Mouse (Mus musculus): ENCODE measurements around the gene Gm16867. TPM values are rescaled to one million over a fixed set of nuclear protein-coding genes. Genes with fewer than 3 reads are reported as not detected.
"Not testable (repeated sequence)": the region's sequence is repeated elsewhere in the genome, so short reads cannot be mapped to it uniquely, and the experiment has no call there.

The Gm16867 gene
- not detected in 2 replicates for polyA plus RNA-seq (2016; fragmentation: Nextera tagmentation; extraction: Ambion mirVana)

GRCm38 (mm10) chr14:69503174-69503573, at the start of gene Gm16867:
Gene Gm16867, minus strand, starts transcription at chr14:69503362.
- not testable (repeated sequence) for H3K4me1 ChIP-seq (replicated peaks); H3K4me3 ChIP-seq; H3K27me3 ChIP-seq (ENCODE audit: insufficient read depth, poor library complexity, severe bottlenecking); H3K27ac ChIP-seq; H3K36me3 ChIP-seq; H3K9me3 ChIP-seq; DNase-seq (ENCODE audit: low spot score)
- no CpG with 5 or more reads among the region's 29 CpGs for WGBS

GRCm38 (mm10) chr14:69547310-69547709, 44.1 kb upstream of the Gm16867 start:
- H3K9me3 ChIP-seq = not testable (repeated sequence)

GRCm38 (mm10) chr14:69545052-69545451, 41.9 kb upstream of the Gm16867 start:
- not testable (repeated sequence) for DNase-seq (ENCODE audit: low spot score); H3K36me3 ChIP-seq; H3K9me3 ChIP-seq; H3K4me3 ChIP-seq; H3K27ac ChIP-seq; H3K4me1 ChIP-seq (replicated peaks); H3K27me3 ChIP-seq (ENCODE audit: insufficient read depth, poor library complexity, severe bottlenecking)
- no CpG with 5 or more reads among the region's 2 CpGs for WGBS

More at GRCm38 (mm10) chr14:69547310-69547709, 44.1 kb upstream of the Gm16867 start:
- H3K36me3 ChIP-seq; H3K4me1 ChIP-seq (replicated peaks); H3K27ac ChIP-seq; H3K4me3 ChIP-seq; H3K27me3 ChIP-seq (ENCODE audit: insufficient read depth, poor library complexity, severe bottlenecking); DNase-seq (ENCODE audit: low spot score): not testable (repeated sequence)
- WGBS = no CpG with 5 or more reads among the region's 4 CpGs

GRCm38 (mm10) chr14:69544033-69544432, 40.9 kb upstream of the Gm16867 start:
- not testable (repeated sequence) for H3K27ac ChIP-seq; H3K36me3 ChIP-seq; DNase-seq (ENCODE audit: low spot score); H3K9me3 ChIP-seq; H3K4me1 ChIP-seq (replicated peaks); H3K4me3 ChIP-seq; H3K27me3 ChIP-seq (ENCODE audit: insufficient read depth, poor library complexity, severe bottlenecking)
- no CpG with 5 or more reads among the region's 7 CpGs for WGBS

GRCm38 (mm10) chr14:69542695-69543094, 39.5 kb upstream of the Gm16867 start:
- H3K27ac ChIP-seq; H3K9me3 ChIP-seq; H3K36me3 ChIP-seq; H3K4me1 ChIP-seq (replicated peaks); H3K27me3 ChIP-seq (ENCODE audit: insufficient read depth, poor library complexity, severe bottlenecking); DNase-seq (ENCODE audit: low spot score); H3K4me3 ChIP-seq: not testable (repeated sequence)
- no CpG with 5 or more reads among the region's 7 CpGs for WGBS

GRCm38 (mm10) chr14:69540113-69540512, 37.0 kb upstream of the Gm16867 start:
- not testable (repeated sequence) for H3K4me3 ChIP-seq; DNase-seq (ENCODE audit: low spot score); H3K27me3 ChIP-seq (ENCODE audit: insufficient read depth, poor library complexity, severe bottlenecking); H3K36me3 ChIP-seq; H3K4me1 ChIP-seq (replicated peaks); H3K9me3 ChIP-seq; H3K27ac ChIP-seq
- WGBS = no CpG with 5 or more reads among the region's 5 CpGs

- no CpG with 5 or more reads among the region's 7 CpGs for WGBS
These were observed 33.4 kb upstream of the Gm16867 start for GRCm38 (mm10) chr14:69536539-69536938.

GRCm38 (mm10) chr14:69526202-69526601, 23.0 kb upstream of the Gm16867 start:
- not testable (repeated sequence) for H3K27ac ChIP-seq; DNase-seq (ENCODE audit: low spot score); H3K4me3 ChIP-seq; H3K9me3 ChIP-seq; H3K36me3 ChIP-seq; H3K27me3 ChIP-seq (ENCODE audit: insufficient read depth, poor library complexity, severe bottlenecking); H3K4me1 ChIP-seq (replicated peaks)
- no CpG with 5 or more reads among the region's 1 CpGs for WGBS

More at GRCm38 (mm10) chr14:69536539-69536938, 33.4 kb upstream of the Gm16867 start:
- not testable (repeated sequence) for H3K4me3 ChIP-seq; H3K27me3 ChIP-seq (ENCODE audit: insufficient read depth, poor library complexity, severe bottlenecking); H3K9me3 ChIP-seq; H3K27ac ChIP-seq; DNase-seq (ENCODE audit: low spot score); H3K36me3 ChIP-seq; H3K4me1 ChIP-seq (replicated peaks)

GRCm38 (mm10) chr14:69523001-69523400, 19.8 kb upstream of the Gm16867 start:
- H3K27ac ChIP-seq; H3K36me3 ChIP-seq; H3K9me3 ChIP-seq; DNase-seq (ENCODE audit: low spot score); H3K4me3 ChIP-seq; H3K27me3 ChIP-seq (ENCODE audit: insufficient read depth, poor library complexity, severe bottlenecking); H3K4me1 ChIP-seq (replicated peaks): not testable (repeated sequence)
- no CpG with 5 or more reads among the region's 1 CpGs for WGBS

- H3K27ac ChIP-seq = not testable (repeated sequence)
These were observed 17.6 kb upstream of the Gm16867 start for GRCm38 (mm10) chr14:69520810-69521209.

GRCm38 (mm10) chr14:69512449-69512848, 9.3 kb upstream of the Gm16867 start, which contains the start of gene Gm27179:
Gene Gm27179, minus strand, starts transcription at chr14:69512549.
- H3K27ac ChIP-seq; DNase-seq (ENCODE audit: low spot score); H3K9me3 ChIP-seq; H3K4me1 ChIP-seq (replicated peaks); H3K4me3 ChIP-seq; H3K27me3 ChIP-seq (ENCODE audit: insufficient read depth, poor library complexity, severe bottlenecking); H3K36me3 ChIP-seq: not testable (repeated sequence)
- no CpG with 5 or more reads among the region's 2 CpGs for WGBS

More at GRCm38 (mm10) chr14:69520810-69521209, 17.6 kb upstream of the Gm16867 start:
- not testable (repeated sequence) for H3K4me3 ChIP-seq; DNase-seq (ENCODE audit: low spot score); H3K9me3 ChIP-seq; H3K27me3 ChIP-seq (ENCODE audit: insufficient read depth, poor library complexity, severe bottlenecking); H3K36me3 ChIP-seq; H3K4me1 ChIP-seq (replicated peaks)
- WGBS = no CpG with 5 or more reads among the region's 2 CpGs

- not testable (repeated sequence) for H3K4me3 ChIP-seq; H3K4me1 ChIP-seq (replicated peaks); H3K27ac ChIP-seq; H3K9me3 ChIP-seq; H3K36me3 ChIP-seq; DNase-seq (ENCODE audit: low spot score); H3K27me3 ChIP-seq (ENCODE audit: insufficient read depth, poor library complexity, severe bottlenecking)
- no CpG with 5 or more reads among the region's 1 CpGs for WGBS
These were observed 3.8 kb upstream of the Gm16867 start for GRCm38 (mm10) chr14:69507000-69507399.

GRCm38 (mm10) chr14:69502440-69503150, 567 bp downstream of the Gm16867 start:
- H3K36me3 ChIP-seq; H3K4me3 ChIP-seq; H3K27ac ChIP-seq; DNase-seq (ENCODE audit: low spot score); H3K9me3 ChIP-seq; H3K27me3 ChIP-seq (ENCODE audit: insufficient read depth, poor library complexity, severe bottlenecking); H3K4me1 ChIP-seq (replicated peaks): not testable (repeated sequence)
- no CpG with 5 or more reads among the region's 73 CpGs for whole genome bisulfite sequencing

- not testable (repeated sequence) for H3K36me3 ChIP-seq; H3K27ac ChIP-seq; DNase-seq (ENCODE audit: low spot score); H3K4me1 ChIP-seq (replicated peaks); H3K9me3 ChIP-seq; H3K27me3 ChIP-seq (ENCODE audit: insufficient read depth, poor library complexity, severe bottlenecking); H3K4me3 ChIP-seq
These were observed 6.9 kb downstream of the Gm16867 start for GRCm38 (mm10) chr14:69496259-69496658.
